Comparison of ENCODE assay signal across 16 mouse cellular contexts in the genomic region with DNA sequence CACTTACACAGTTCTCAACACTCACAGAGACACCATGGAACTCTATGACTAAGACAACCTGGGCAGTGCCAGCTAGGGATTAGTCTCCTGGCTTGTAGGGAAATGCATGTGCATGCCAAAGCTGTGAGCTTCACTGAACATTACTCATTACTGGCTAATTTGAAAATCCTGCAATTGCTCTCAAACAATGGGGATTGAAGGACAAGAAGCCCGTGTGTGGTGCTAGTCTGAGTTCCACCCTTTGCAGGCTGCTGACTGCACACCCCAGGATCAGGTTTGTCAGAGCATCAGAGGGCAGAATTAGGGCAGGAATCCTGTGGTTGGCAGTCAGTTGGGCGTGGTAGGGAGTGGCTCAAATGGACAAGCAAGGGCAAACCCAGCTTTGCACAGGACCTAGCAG. TPM values are rescaled to one million over a fixed set of nuclear protein-coding genes. Genes with fewer than 3 reads are reported as not detected.
DNase-seq lines count a peak whose midpoint lies in the region; ATAC-seq lines count a peak whose summit lies in the region.
"Had no signal": no experiment of that assay in that cellular context is flagged by ENCODE, and none has a peak within 500 bp of the region (broad histone marks: within the 10 kb centered on the region; RNA-seq: fewer than 3 reads in every experiment).

No protein-coding gene starts in this region.

- no peak for ATAC-seq in monocyte, adult 5-6 weeks (replicated peaks; ENCODE audit: insufficient number of reproducible peaks, low FRiP score, low TSS enrichment, poor library complexity, severe bottlenecking)
- ATAC-seq: intestine, embryonic 16.5 days had no signal

- DNase-seq in gastrocnemius, postnatal 14 days, result peak; percentile 37
- DNase-seq in gastrocnemius, adult 18-20 months (ENCODE audit: low spot score), result no peak
- DNase-seq in 3T3-L1 (ENCODE audit: low read depth, low spot score) (peak; percentile 94), NIH3T3 (ENCODE audit: low read depth) (peak; percentile 76)
- DNase-seq in layer of hippocampus, postnatal 14 days (ENCODE audit: low spot score in 2 of 2), result peak; percentile 17 to 62
- no peak for DNase-seq in spleen, postnatal 14 days (ENCODE audit: low spot score in 2 of 2)
- DNase-seq in kidney, adult 9 months, result no peak
- DNase-seq: adrenal gland, postnatal 25 days; cerebellum, adult 9-11 months; lung, postnatal 36 days; right cerebral cortex, postnatal 4 days had no signal

- intact Hi-C loops in gastrocnemius, postnatal 14 days (cut with DNase I; ENCODE audit: low total_unique reads), result no loop called here

RNA-seq across cellular contexts. Expression of a gene that starts 15.2 kb away (rescaled TPM):
- not detected for total RNA-seq in gastrocnemius, postnatal 14 days (2021)
- not detected for total RNA-seq in gastrocnemius, adult 18-20 months (2021)
- total RNA-seq in layer of hippocampus, postnatal 14 days (2021), result not detected
- total RNA-seq in monocyte, adult 5-6 weeks (2017), result 0.49 to 1.3 TPM in 2 of 3 replicates, not detected in the other
- total RNA-seq: adrenal gland, postnatal 25 days; G1E; left cerebral cortex, adult 18-20 months; liver, adult 2 months had no signal

RNA-seq across cellular contexts. Expression of a gene that starts 17.5 kb away (rescaled TPM):
- not detected for total RNA-seq in gastrocnemius, postnatal 14 days (2021)
- not detected for total RNA-seq in gastrocnemius, adult 18-20 months (2021)
- not detected for total RNA-seq in layer of hippocampus, postnatal 14 days (2021)
- not detected in 3 replicates for total RNA-seq in monocyte, adult 5-6 weeks (2017)
- total RNA-seq: adrenal gland, postnatal 25 days; G1E; left cerebral cortex, adult 18-20 months; liver, adult 2 months had no signal

RNA-seq across cellular contexts. Expression of a gene that starts 41.5 kb away (rescaled TPM):
- 10 to 100 TPM; 13.7 to 14.1 TPM for total RNA-seq in gastrocnemius, postnatal 14 days (2021)
- 10 to 100 TPM; 17.9 to 22.6 TPM for total RNA-seq in gastrocnemius, adult 18-20 months (2021)
- 10 to 100 TPM; 47.9 to 48.5 TPM for total RNA-seq in layer of hippocampus, postnatal 14 days (2021)
- total RNA-seq in monocyte, adult 5-6 weeks (2017), result 31.7 to 36.2 TPM (median 33.7 TPM) in 3 replicates

Comparison
In these comparisons a context has a peak if more than half of its experiments do, and no peak if none do; other contexts are left out.
1. DNase-seq: peak in gastrocnemius, postnatal 14 days (single experiment), 3T3-L1 (single experiment), NIH3T3 (single experiment) and layer of hippocampus, postnatal 14 days (2 of 2); none in gastrocnemius, adult 18-20 months (single experiment), spleen, postnatal 14 days (0 of 2) and kidney, adult 9 months (single experiment).